ENCODE assay signal across 14 mouse cellular contexts in the genomic region with DNA sequence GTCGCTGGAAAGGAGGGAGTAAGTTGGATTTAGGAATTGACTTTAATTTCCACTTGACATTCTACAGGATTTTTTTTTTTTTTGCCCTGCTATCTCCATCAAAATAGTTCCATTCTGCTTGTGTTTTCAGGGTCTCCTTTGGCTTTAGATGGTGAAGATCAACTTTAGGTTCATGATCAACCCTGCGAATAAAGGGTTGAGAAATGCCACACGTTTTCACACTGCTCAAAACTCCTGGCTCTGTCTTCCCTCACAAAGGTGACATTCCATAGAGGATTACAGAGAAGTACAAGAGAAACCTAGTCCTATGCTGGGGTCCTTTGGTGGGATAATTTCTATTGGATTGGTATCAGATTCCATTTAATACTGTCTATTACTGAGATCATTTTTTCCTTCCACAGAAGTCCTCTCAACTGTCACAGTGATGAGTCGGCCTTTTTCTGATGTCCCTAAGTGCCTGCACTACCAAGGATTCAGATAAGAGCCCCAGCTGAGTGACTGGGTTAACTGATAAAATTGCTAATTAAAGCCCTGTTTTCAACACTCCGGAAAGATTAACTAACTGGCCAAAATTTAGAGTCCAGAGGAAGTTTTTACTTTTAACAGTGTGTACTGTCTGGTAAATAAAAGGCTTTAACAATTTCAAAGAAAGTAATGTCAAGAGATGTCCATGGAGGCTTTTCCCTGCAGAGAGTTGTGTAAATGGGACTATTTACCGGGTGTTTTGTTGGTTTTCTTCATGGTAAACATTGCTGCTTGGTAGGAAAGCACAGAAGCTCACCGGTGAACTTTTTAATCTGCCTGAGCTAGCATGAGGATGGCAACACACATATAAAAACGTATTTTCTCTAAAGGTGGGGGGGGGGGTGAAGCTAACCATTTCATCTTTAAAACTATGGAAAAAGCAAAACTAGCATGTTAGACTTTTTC.
DNase-seq lines count a peak whose midpoint lies in the region; ATAC-seq lines count a peak whose summit lies in the region.
"Had no signal": no experiment of that assay in that cellular context is flagged by ENCODE, and none has a peak within 500 bp of the region (broad histone marks: within the 10 kb centered on the region; RNA-seq: fewer than 3 reads in every experiment).

No protein-coding gene starts in this region.

- WGBS in kidney, embryonic 15.5 days, result 69% methylated on average over 8 of the region's 8 CpGs
- WGBS in intestine, embryonic 16.5 days, result 53% methylated on average over 8 of the region's 8 CpGs

- no peak overlapping the region for H3K4me3 ChIP-seq in kidney, embryonic 15.5 days (replicated peaks)
- no peak overlapping the region for H3K4me3 ChIP-seq in intestine, embryonic 16.5 days (ENCODE audit: low read length)
- H3K4me3 ChIP-seq: embryonic facial prominence, embryonic 12.5 days; forebrain, embryonic 12.5 days; midbrain, embryonic 10.5 days had no signal

- no peaks in the 10 kb centered on the region for H3K36me3 ChIP-seq in kidney, embryonic 15.5 days
- H3K36me3 ChIP-seq in intestine, embryonic 16.5 days (ENCODE audit: control insufficient read depth, insufficient read depth, low read length), result no peaks in the 10 kb centered on the region
- H3K36me3 ChIP-seq: embryonic facial prominence, embryonic 12.5 days; forebrain, embryonic 12.5 days; midbrain, embryonic 10.5 days had no signal

- H3K4me1 ChIP-seq in kidney, embryonic 15.5 days, result no peaks in the 10 kb centered on the region
- H3K4me1 ChIP-seq in intestine, embryonic 16.5 days (ENCODE audit: control insufficient read depth, insufficient read depth, low read length), result no peaks in the 10 kb centered on the region
- H3K4me1 ChIP-seq: embryonic facial prominence, embryonic 12.5 days; forebrain, embryonic 12.5 days; midbrain, embryonic 10.5 days had no signal

- no peak for DNase-seq in kidney, postnatal 4 days
- peak; percentile 72 for DNase-seq in c-Kit-negative CD71-positive TER-119-positive erythroid progenitor cells, embryonic 14.5 days (ENCODE audit: low read depth, low spot score)
- DNase-seq in cerebellum, adult 11-12 months, result no peak
- no peak for DNase-seq in layer of hippocampus, adult 11-12 months (ENCODE audit: low spot score)
- DNase-seq: cerebellum, postnatal 25 days; heart, adult 11 months; kidney, postnatal 10 days; lung, adult 2 months had no signal

- ATAC-seq in kidney, embryonic 15.5 days (replicated peaks; ENCODE audit: low FRiP score), result peak; percentile 74; the same call in 1 of the 2 replicates
- ATAC-seq in intestine, embryonic 16.5 days, result peak; percentile 79
- peak; percentile 96 for ATAC-seq in megakaryocyte progenitor cell, adult 5-6 weeks (replicated peaks; ENCODE audit: poor library complexity)

- H3K9me3 ChIP-seq in kidney, embryonic 15.5 days (replicated peaks), result no peaks in the 10 kb centered on the region
- no peaks in the 10 kb centered on the region for H3K9me3 ChIP-seq in intestine, embryonic 16.5 days (ENCODE audit: control insufficient read depth, low read length)
- H3K9me3 ChIP-seq: embryonic facial prominence, embryonic 12.5 days; forebrain, embryonic 12.5 days; midbrain, embryonic 10.5 days had no signal

- H3K27me3 ChIP-seq in kidney, embryonic 15.5 days, result no peaks in the 10 kb centered on the region
- H3K27me3 ChIP-seq in intestine, embryonic 16.5 days (replicated peaks; ENCODE audit: control insufficient read depth, insufficient read depth, low read length), result no peaks in the 10 kb centered on the region
- H3K27me3 ChIP-seq: embryonic facial prominence, embryonic 12.5 days; forebrain, embryonic 12.5 days had no signal

- no peak overlapping the region for H3K9ac ChIP-seq in kidney, embryonic 15.5 days
- no peak overlapping the region for H3K9ac ChIP-seq in intestine, embryonic 16.5 days (ENCODE audit: low read depth, low read length)
- H3K9ac ChIP-seq: embryonic facial prominence, embryonic 12.5 days; forebrain, embryonic 12.5 days had no signal

- H3K4me2 ChIP-seq in kidney, embryonic 15.5 days, result no peak overlapping the region
- H3K4me2 ChIP-seq in intestine, embryonic 16.5 days (ENCODE audit: low read depth, low read length), result no peak overlapping the region
- H3K4me2 ChIP-seq: embryonic facial prominence, embryonic 12.5 days; forebrain, embryonic 12.5 days had no signal

- H3K27ac ChIP-seq in kidney, embryonic 15.5 days, result no peak overlapping the region
- H3K27ac ChIP-seq in intestine, embryonic 16.5 days (ENCODE audit: low read length), result no peak overlapping the region
- H3K27ac ChIP-seq: embryonic facial prominence, embryonic 12.5 days; forebrain, embryonic 12.5 days; midbrain, embryonic 10.5 days had no signal
